Mouse (Mus musculus) cerebellum, postnatal 25 days (tissue): ENCODE data around the gene Gm13271.
A peak's percentile ranks its signal among the peaks of the same experiment; 100 is the strongest.
"Not testable (repeated sequence)": the region's sequence is repeated elsewhere in the genome, so short reads cannot be mapped to it uniquely, and the experiment has no call there.

ENCODE experiments used
- DNase-seq, 2 experiments: peaks; one replicate each; pipeline ENCODE4 v3.0.0; 2021; ENCODE audit warnings: mixed read lengths in 2 of 2

Gm13271 gene

DNA sequence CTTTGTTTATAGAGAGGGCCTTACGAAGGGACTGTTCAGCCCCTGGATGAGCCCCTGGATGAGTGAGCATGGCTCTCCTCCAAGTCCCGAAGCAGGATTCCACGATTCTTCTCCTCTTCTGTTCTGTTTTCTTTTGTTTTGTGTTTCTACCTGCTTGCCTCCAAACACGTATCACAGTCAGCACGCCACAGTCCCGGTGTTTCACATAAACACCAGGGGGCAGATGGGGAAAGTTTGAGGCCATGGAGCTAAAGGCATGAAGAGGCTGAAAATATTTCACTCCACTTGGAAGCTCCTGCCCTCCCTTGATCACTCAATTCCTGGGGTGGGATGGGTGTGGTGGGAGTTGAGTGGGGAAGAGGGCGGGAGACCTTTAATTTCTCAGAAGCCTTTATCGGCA, 7.1 kb downstream of the Gm13271 start:
- peak; percentile 61 to 65 for DNase-seq

DNA sequence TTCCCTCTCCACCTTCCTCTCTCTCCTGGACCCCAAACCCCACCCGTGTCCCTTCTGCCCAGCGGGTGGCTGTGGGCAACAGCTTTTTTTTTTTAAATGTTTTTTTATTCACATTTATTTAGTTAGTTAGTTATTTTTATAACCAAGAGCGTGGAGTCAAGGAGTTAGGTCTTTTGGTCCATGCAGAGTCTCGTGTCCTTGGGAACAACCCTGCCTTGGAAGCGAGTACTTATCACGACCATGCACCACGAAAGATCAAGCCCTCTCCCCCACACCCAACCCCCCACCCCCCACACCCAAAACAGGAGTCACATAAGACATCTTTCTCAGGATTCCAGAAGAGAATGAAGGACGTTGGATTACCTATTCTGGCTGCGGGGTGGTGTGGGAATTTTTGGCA, 7.7 kb downstream of the Gm13271 start:
- DNase-seq, result peak in 1 of 2 experiments; percentile 33

DNA sequence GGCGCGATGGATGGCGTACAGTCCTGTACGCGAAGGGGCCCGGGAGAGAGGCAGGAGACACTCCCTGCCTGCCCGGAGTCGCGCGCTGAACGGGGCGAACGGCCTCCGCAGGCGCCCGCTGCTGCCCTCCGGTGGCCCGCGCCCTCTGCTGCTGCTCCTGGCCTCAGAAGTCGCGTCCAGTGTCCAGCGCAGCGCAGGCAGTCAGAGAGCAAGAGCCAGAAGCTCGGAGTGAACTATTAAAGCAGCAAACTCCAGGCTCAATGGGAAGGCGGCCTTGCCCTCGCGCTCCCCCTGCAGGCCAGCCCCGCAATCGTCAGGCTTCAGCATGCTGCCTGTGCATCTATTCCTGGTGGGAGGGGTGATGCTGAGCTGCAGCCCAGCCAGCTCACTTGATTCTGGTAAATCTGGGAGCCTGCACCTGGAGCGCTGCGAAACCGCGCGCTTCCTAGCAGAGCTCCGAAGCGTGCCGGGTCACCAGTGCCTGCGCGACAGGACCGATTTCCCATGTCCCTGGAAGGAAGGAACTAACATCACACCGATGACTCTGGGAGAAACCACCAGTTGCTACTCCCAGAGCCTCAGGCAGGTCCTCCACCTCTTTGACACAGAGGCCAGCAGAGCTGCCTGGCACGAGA, 8.8 kb downstream of the Gm13271 start:
- DNase-seq, result peak; percentile 47 to 55

DNA sequence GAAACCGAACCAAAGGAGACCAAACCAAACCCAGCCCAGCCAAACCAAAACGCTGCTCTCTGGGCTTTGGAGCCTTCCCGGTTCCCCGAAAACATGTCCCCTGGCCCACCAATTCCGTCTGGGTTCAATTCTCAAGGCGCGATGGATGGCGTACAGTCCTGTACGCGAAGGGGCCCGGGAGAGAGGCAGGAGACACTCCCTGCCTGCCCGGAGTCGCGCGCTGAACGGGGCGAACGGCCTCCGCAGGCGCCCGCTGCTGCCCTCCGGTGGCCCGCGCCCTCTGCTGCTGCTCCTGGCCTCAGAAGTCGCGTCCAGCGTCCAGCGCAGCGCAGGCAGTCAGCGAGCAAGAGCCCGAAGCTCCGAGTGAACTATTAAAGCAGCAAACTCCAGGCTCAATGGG, 18.9 kb downstream of the Gm13271 start, which contains the start of gene Gm13290:
TSS of gene Gm13290 (plus strand) at position 301 of the 400 bp plus-strand sequence.
- DNase-seq, result not testable (repeated sequence)

DNA sequence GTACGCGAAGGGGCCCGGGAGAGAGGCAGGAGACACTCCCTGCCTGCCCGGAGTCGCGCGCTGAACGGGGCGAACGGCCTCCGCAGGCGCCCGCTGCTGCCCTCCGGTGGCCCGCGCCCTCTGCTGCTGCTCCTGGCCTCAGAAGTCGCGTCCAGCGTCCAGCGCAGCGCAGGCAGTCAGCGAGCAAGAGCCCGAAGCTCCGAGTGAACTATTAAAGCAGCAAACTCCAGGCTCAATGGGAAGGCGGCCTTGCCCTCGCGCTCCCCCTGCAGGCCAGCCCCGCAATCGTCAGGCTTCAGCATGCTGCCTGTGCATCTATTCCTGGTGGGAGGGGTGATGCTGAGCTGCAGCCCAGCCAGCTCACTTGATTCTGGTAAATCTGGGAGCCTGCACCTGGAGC, 22.0 kb downstream of the Gm13271 start, which contains the start of gene Gm13289:
TSS of gene Gm13289 (plus strand) at position 301 of the 400 bp plus-strand sequence.
- DNase-seq, result not testable (repeated sequence)

DNA sequence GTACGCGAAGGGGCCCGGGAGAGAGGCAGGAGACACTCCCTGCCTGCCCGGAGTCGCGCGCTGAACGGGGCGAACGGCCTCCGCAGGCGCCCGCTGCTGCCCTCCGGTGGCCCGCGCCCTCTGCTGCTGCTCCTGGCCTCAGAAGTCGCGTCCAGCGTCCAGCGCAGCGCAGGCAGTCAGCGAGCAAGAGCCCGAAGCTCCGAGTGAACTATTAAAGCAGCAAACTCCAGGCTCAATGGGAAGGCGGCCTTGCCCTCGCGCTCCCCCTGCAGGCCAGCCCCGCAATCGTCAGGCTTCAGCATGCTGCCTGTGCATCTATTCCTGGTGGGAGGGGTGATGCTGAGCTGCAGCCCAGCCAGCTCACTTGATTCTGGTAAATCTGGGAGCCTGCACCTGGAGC, 24.9 kb downstream of the Gm13271 start, which contains the start of gene Gm13272:
TSS of gene Gm13272 (plus strand) at position 301 of the 400 bp plus-strand sequence.
- DNase-seq, result not testable (repeated sequence)

DNA sequence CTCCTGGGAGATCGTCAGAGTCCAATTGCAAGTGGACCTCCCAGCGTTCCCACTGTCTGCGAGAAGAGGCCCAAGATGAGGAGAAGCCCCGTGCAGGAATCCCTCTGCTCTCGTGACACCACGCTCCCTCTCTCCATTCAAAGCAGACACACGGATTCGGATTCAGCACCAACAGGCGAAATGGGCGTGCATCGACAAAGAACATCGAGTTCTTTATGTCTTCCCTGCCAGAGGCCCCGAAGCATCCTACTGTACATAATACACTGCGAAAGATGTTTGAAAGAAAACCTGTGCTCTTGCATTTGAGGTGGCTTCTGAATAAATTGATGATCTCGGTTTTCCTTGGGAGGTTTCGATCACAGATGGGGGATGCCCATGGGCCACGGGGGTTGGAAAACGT, 25.7 kb downstream of the Gm13271 start:
- DNase-seq, result peak in 1 of 2 experiments; percentile 3

DNA sequence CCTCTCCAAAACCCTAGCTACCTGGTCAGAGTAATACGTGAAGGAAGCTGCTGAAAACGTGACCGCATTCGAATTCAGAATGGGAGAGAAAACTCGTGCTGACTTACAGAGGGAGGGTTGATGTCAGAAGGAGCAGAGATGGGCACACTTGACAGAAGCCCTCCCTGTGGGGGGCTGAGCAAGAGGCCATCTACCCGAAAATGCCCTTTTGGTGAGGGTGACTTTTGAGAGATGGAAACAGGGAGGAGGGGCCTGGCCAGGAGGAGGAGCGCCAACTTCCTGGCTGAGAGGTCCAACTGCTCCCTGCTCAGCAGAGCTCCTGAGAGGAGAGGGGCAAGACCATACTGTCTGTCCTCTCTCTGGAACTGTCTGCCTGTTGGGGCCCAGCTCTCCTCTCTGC, 27.2 kb downstream of the Gm13271 start, which contains the start of gene Ifnz:
TSS of gene Ifnz (plus strand) at position 301 of the 400 bp plus-strand sequence.
- DNase-seq, result not testable (repeated sequence)

DNA sequence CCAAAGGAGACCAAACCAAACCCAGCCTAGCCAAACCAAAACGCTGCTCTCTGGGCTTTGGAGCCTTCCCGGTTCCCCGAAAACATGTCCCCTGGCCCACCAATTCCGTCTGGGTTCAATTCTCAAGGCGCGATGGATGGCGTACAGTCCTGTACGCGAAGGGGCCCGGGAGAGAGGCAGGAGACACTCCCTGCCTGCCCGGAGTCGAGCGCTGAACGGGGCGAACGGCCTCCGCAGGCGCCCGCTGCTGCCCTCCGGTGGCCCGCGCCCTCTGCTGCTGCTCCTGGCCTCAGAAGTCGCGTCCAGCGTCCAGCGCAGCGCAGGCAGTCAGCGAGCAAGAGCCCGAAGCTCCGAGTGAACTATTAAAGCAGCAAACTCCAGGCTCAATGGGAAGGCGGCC, 27.7 kb downstream of the Gm13271 start:
- DNase-seq, result not testable (repeated sequence)

DNA sequence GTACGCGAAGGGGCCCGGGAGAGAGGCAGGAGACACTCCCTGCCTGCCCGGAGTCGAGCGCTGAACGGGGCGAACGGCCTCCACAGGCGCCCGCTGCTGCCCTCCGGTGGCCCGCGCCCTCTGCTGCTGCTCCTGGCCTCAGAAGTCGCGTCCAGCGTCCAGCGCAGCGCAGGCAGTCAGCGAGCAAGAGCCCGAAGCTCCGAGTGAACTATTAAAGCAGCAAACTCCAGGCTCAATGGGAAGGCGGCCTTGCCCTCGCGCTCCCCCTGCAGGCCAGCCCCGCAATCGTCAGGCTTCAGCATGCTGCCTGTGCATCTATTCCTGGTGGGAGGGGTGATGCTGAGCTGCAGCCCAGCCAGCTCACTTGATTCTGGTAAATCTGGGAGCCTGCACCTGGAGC, 30.7 kb downstream of the Gm13271 start, which contains the start of gene Gm13276:
TSS of gene Gm13276 (plus strand) at position 301 of the 400 bp plus-strand sequence.
- not testable (repeated sequence) for DNase-seq

DNA sequence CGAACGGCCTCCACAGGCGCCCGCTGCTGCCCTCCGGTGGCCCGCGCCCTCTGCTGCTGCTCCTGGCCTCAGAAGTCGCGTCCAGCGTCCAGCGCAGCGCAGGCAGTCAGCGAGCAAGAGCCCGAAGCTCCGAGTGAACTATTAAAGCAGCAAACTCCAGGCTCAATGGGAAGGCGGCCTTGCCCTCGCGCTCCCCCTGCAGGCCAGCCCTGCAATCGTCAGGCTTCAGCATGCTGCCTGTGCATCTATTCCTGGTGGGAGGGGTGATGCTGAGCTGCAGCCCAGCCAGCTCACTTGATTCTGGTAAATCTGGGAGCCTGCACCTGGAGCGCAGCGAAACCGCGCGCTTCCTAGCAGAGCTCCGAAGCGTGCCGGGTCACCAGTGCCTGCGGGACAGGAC, 33.7 kb downstream of the Gm13271 start, which contains the start of gene Gm13277:
TSS of gene Gm13277 (plus strand) at position 231 of the 400 bp plus-strand sequence.
- DNase-seq, result peak; percentile 73 to 83

DNA sequence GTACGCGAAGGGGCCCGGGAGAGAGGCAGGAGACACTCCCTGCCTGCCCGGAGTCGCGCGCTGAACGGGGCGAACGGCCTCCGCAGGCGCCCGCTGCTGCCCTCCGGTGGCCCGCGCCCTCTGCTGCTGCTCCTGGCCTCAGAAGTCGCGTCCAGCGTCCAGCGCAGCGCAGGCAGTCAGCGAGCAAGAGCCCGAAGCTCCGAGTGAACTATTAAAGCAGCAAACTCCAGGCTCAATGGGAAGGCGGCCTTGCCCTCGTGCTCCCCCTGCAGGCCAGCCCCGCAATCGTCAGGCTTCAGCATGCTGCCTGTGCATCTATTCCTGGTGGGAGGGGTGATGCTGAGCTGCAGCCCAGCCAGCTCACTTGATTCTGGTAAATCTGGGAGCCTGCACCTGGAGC, 36.6 kb downstream of the Gm13271 start, which contains the start of gene Gm13278:
TSS of gene Gm13278 (plus strand) at position 301 of the 400 bp plus-strand sequence.
- not testable (repeated sequence) for DNase-seq

DNA sequence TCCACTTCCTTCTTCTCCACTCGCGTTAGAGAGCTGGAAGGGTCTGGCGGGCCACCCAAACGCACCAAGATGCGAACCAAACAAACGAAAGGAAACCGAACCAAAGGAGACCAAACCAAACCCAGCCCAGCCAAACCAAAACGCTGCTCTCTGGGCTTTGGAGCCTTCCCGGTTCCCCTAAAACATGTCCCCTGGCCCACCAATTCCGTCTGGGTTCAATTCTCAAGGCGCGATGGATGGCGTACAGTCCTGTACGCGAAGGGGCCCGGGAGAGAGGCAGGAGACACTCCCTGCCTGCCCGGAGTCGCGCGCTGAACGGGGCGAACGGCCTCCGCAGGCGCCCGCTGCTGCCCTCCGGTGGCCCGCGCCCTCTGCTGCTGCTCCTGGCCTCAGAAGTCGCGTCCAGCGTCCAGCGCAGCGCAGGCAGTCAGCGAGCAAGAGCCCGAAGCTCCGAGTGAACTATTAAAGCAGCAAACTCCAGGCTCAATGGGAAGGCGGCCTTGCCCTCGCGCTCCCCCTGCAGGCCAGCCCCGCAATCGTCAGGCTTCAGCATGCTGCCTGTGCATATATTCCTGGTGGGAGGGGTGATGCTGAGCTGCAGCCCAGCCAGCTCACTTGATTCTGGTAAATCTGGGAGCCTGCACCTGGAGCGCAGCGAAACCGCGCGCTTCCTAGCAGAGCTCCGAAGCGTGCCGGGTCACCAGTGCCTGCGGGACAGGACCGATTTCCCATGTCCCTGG, 39.4 kb downstream of the Gm13271 start, which contains the start of gene Gm13275:
TSS of gene Gm13275 (plus strand) at position 552 of the 740 bp plus-strand sequence.
- DNase-seq, result peak; percentile 56 to 76

DNA sequence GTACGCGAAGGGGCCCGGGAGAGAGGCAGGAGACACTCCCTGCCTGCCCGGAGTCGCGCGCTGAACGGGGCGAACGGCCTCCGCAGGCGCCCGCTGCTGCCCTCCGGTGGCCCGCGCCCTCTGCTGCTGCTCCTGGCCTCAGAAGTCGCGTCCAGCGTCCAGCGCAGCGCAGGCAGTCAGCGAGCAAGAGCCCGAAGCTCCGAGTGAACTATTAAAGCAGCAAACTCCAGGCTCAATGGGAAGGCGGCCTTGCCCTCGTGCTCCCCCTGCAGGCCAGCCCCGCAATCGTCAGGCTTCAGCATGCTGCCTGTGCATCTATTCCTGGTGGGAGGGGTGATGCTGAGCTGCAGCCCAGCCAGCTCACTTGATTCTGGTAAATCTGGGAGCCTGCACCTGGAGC, 42.4 kb downstream of the Gm13271 start, which contains the start of gene Gm13279:
TSS of gene Gm13279 (plus strand) at position 301 of the 400 bp plus-strand sequence.
- DNase-seq, result not testable (repeated sequence)

DNA sequence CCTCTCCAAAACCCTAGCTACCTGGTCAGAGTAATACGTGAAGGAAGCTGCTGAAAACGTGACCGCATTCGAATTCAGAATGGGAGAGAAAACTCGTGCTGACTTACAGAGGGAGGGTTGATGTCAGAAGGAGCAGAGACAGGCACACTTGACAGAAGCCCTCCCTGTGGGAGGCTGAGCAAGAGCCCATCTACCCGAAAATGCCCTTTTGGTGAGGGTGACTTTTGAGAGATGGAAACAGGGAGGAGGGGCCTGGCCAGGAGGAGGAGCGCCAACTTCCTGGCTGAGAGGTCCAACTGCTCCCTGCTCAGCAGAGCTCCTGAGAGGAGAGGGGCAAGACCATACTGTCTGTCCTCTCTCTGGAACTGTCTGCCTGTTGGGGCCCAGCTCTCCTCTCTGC, 44.7 kb downstream of the Gm13271 start, which contains the start of gene Gm13285:
TSS of gene Gm13285 (plus strand) at position 301 of the 400 bp plus-strand sequence.
- not testable (repeated sequence) for DNase-seq

DNA sequence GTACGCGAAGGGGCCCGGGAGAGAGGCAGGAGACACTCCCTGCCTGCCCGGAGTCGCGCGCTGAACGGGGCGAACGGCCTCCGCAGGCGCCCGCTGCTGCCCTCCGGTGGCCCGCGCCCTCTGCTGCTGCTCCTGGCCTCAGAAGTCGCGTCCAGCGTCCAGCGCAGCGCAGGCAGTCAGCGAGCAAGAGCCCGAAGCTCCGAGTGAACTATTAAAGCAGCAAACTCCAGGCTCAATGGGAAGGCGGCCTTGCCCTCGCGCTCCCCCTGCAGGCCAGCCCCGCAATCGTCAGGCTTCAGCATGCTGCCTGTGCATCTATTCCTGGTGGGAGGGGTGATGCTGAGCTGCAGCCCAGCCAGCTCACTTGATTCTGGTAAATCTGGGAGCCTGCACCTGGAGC, 48.3 kb downstream of the Gm13271 start, which contains the start of gene Gm13287:
TSS of gene Gm13287 (plus strand) at position 301 of the 400 bp plus-strand sequence.
- not testable (repeated sequence) for DNase-seq
